Mouse (Mus musculus) heart, adult 9 months (tissue): ENCODE data around the gene Tdrd3.

ENCODE experiments used
- DNase-seq, 2 experiments: peaks; one replicate each; pipeline ENCODE4 v3.0.0; 2022; ENCODE audit warnings: low spot score in 2 of 2

Tdrd3 gene

GRCm38 (mm10) chr14:87415808-87416721, at the start of gene Tdrd3:
TSS of gene Tdrd3 (plus strand) at chr14:87416639.
- DNase-seq: peak; percentile 97

GRCm38 (mm10) chr14:87367169-87367568, 49.3 kb upstream of the Tdrd3 start:
- DNase-seq: no peak

- DNase-seq: no peak
These were observed 33.4 kb upstream of the Tdrd3 start for GRCm38 (mm10) chr14:87383041-87383440.

DNA sequence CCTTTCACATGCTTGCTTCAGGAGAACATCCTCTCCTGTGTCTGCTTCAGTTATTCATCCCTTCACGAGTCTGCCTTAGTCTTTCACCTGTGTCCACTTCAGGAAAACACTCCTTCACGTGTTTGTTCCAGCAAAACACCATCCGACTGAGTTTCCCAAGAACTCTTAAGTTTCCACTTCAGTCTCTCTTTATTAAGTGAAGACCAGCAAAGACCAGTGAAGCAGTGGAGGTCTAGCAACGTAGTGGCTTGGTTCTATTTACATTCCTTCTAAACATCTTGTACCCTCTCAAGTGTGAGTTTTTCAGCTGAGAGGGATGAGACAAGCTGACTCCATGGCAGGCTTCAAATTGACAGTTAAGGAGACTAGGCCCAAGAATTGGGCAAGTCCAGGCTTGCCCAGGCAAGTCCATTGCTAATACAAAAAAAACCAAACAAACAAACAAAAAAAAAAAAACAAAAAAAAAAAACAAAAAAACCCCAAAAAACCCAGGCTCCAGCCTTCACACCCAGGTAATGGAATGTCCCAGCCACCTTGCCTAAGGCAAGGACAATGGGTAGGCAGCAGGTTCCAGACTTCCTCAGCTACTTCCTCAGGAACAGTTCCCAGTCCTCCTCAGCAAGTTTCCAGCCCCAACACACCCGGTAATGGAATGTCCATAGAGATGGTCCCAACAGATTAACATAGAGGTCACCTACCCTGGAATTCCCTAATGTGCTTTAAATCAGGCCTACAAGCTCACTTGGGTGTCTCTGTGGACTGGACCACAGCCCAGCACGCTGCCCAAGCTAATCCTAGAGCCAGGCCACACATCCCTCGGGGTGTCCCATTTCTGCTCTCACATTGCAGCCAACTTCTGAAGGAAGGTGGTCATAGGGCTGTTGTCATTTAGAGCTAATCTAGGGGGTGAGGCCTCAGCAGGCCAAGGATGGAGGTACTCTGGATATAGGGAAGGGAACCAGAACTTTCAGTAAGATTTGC, 31.9 kb upstream of the Tdrd3 start:
- peak in 1 of 2 experiments; percentile 8 for DNase-seq

- no peak for DNase-seq
These were observed 23.3 kb upstream of the Tdrd3 start for GRCm38 (mm10) chr14:87393096-87393495.

DNA sequence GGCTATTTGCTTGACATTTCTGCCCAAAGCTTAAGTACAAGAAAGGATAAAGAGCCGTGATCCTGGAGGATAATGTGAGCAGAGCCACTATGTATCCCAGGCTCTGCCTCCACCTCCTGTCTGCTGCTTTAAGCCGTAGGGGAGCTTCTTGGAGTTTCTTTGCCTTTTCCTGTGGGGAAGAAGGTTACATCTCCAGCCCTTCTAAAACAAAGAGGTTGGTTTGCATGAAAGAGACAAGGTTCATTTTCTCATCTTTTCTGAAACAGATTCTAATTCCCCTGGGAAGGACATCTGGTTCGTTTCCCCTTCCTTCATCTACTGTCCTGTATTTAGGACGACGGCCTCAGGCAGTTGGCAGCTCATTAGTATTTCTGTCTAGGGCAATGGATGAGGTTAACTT, 19.8 kb upstream of the Tdrd3 start:
- DNase-seq: no peak

DNA sequence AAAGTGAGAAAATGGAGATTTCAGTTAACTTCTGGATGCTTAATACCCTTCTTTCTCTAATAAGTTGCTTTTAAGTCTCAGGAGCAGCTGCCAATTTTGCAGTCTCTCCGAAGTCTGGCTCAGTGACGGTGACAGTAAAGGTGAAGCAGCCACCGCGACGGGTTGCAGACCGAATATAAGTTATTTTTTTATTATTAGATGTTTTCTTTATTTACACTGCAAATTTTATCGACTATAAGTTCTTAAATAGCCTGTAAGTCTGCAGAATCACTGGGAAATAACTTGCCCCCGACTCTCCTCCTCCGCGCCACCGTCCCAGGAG, 992 bp upstream of the Tdrd3 start:
- DNase-seq: no peak

GRCm38 (mm10) chr14:87416755-87417690, 584 bp downstream of the Tdrd3 start:
- DNase-seq: peak; percentile 35 to 57

GRCm38 (mm10) chr14:87417691-87418070, 1.2 kb downstream of the Tdrd3 start:
- DNase-seq: no peak

DNA sequence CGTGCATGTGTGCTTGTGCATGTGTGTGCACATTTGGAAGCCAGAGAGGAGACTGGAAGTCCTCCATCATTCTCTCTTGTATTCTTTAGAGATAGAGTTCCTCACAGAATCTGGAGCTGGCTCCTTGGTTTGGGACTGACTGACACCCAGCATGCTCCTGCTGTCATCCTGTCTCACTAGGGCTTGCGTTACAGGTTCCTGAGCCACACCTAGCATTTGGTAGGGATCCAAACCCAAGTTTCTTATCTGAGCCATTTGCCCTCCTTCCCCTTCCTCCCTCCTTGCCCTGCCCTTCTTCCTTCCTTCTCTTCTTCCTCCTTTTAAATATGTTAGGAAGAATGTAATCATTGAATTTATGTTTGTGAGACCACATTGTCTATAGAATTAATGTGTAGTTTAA, 3.3 kb downstream of the Tdrd3 start:
- DNase-seq: no peak

DNA sequence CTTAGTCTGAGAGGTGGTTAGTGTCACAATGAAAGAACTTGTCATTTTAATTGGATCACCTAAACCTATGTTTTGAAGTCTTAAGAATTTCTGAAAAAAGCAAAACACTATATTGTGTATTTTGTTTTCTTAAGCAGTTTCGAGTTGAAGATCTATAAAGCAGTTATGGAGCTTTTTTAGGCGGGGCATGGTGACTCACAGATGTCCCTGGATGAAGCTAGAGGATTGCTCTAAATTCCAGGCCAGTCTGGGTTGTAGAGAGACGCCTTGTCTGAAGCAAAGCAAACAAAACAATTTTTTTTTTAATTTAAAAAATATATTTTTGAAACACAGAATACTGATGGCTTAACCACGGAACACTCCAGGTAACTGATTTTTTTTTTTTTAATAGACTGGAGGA, 4.1 kb downstream of the Tdrd3 start:
- no peak for DNase-seq

DNA sequence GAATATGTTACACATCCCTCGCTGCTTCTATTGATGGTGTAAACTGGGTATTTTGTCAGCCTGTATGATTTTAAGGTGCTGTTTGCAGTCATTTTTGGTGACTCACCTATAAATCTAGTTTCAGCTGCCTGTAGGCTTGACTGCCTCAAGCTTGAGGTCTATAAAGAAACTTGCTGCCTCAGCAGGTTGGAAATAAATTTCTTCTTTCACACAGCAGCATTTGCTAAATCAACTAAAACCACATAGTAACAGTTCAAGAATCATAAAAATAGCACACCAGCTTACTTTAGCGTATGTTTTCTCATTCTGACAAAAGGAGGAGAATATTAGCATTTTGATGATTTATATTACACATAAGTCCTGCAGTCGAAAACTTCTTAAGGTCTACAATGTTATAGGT, 6.0 kb downstream of the Tdrd3 start:
- no peak for DNase-seq

GRCm38 (mm10) chr14:87426297-87426922, 10.0 kb downstream of the Tdrd3 start:
- no peak for DNase-seq

- no peak for DNase-seq
These were observed 10.6 kb downstream of the Tdrd3 start for GRCm38 (mm10) chr14:87427032-87427431.

- no peak for DNase-seq
These were observed 11.3 kb downstream of the Tdrd3 start for GRCm38 (mm10) chr14:87427659-87428289.

GRCm38 (mm10) chr14:87433390-87433915, 17.0 kb downstream of the Tdrd3 start:
- no peak for DNase-seq

GRCm38 (mm10) chr14:87435382-87435781, 18.9 kb downstream of the Tdrd3 start:
- DNase-seq: no peak

- DNase-seq: no peak
These were observed 23.3 kb downstream of the Tdrd3 start for GRCm38 (mm10) chr14:87439721-87440120.

DNA sequence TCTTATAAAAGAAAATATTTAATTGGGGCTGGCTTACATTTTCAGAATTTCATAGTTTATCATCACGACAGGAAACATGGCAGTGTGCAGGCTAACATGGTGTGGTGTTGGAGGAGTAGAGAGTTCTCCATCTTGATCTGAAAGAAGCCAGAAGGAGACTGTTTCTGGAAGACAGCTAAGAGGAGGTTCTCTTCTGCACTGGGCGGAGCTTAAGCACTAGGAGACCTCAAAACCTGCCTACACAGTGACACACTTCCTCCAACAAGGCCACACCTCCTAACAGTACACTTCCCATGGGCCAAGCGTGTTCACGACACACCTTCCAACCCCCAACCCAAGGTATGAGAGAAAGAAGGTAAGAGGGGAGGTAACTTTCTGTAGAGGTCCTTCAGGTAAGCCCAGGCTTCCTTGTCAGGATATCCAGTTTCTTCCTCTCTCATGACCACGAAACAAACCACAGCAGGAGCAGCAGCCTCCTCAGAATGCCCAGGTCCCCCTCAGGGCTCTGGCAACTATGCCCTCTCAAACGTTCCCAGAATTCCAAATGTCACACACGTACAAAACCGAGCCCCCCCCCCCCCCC, 30.0 kb downstream of the Tdrd3 start:
- no peak for DNase-seq
